21 mouse cellular contexts compared by ENCODE assay signal in the genomic region with DNA sequence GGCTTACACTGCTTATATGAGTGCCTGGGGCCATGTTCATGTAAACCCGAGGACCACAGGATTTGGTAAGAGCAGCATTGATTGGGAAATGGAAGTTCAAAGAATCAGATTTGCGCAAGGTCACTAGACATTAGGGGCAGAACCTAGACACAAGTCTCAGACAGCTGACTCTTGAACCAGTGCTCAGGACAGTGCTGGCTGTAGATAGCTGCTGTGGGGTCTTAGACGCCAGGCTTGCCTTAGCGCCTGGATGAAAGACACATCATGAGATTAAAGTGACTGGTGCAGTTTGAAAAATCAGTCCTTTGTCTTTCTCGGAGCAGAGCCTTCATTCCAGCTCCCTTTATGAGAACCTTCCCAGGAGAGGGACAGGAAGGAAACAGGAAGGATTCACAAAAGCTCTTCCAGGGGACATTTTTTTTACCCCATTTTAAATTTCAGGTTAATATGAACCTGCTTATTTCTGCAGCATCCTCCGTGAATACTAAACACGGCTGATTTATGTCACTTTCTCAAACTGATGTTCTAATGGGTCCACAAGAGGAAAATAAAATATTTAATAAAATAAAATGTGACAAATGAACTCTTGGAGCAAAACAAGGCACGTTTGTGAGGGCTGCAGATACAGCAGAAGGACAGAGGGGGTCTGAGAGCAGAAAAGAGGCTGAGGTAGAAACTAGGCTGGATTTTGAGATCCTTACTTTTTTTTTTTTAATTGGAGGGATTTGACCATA.
DNase-seq lines count a peak whose midpoint lies in the region; ATAC-seq and TF ChIP-seq lines count a peak whose summit lies in the region.
"Had no signal": no experiment of that assay in that cellular context is flagged by ENCODE, and none has a peak within 500 bp of the region (broad histone marks: within the 10 kb centered on the region; RNA-seq: fewer than 3 reads in every experiment).

No protein-coding gene starts in this region.

- no peak overlapping the region for H3K27ac ChIP-seq in layer of hippocampus, adult 2 months
- peak overlapping the region; percentile 82 for H3K27ac ChIP-seq in forebrain, embryonic 13.5 days
- peak overlapping the region; percentile 77 for H3K27ac ChIP-seq in hindbrain, embryonic 14.5 days
- H3K27ac ChIP-seq in neural tube, embryonic 14.5 days (ENCODE audit: low read depth, low read length), result peak overlapping the region; percentile 36; the same call in 1 of the 2 replicates
- H3K27ac ChIP-seq in stomach, postnatal 0 days (replicated peaks), result no peak overlapping the region
- H3K27ac ChIP-seq: embryonic facial prominence, embryonic 12.5 days; heart, adult 2 months; heart, embryonic 15.5 days; left cerebral cortex, adult 2 months; limb, embryonic 10.5 days; macrophage had no signal

- H3K9me3 ChIP-seq in forebrain, embryonic 13.5 days (replicated peaks), result no peaks in the 10 kb centered on the region
- H3K9me3 ChIP-seq in hindbrain, embryonic 14.5 days (ENCODE audit: control insufficient read depth, low read length), result no peaks in the 10 kb centered on the region
- no peaks in the 10 kb centered on the region for H3K9me3 ChIP-seq in neural tube, embryonic 14.5 days (ENCODE audit: control insufficient read depth, low read length)
- H3K9me3 ChIP-seq in stomach, postnatal 0 days (ENCODE audit: control insufficient read depth, low read length), result no peaks in the 10 kb centered on the region
- H3K9me3 ChIP-seq: embryonic facial prominence, embryonic 12.5 days; heart, embryonic 15.5 days; limb, embryonic 10.5 days had no signal

- no peak overlapping the region for H3K4me3 ChIP-seq in layer of hippocampus, adult 2 months
- no peak overlapping the region for H3K4me3 ChIP-seq in forebrain, embryonic 13.5 days
- no peak overlapping the region for H3K4me3 ChIP-seq in hindbrain, embryonic 14.5 days (replicated peaks; ENCODE audit: low read length)
- no peak overlapping the region for H3K4me3 ChIP-seq in neural tube, embryonic 14.5 days (ENCODE audit: low read depth, low read length)
- H3K4me3 ChIP-seq in stomach, postnatal 0 days (ENCODE audit: low read depth, low read length), result no peak overlapping the region
- H3K4me3 ChIP-seq: embryonic facial prominence, embryonic 12.5 days; heart, adult 2 months; heart, embryonic 15.5 days; left cerebral cortex, adult 2 months; limb, embryonic 10.5 days had no signal

- peak; percentile 52 for ATAC-seq in forebrain, embryonic 13.5 days
- ATAC-seq in hindbrain, embryonic 14.5 days (ENCODE audit: low FRiP score), result no peak
- peak; percentile 51; the same call in 1 of the 2 replicates for ATAC-seq in neural tube, embryonic 14.5 days (ENCODE audit: low read depth)
- no peak for ATAC-seq in stomach, postnatal 0 days (ENCODE audit: low FRiP score, low TSS enrichment)
- ATAC-seq: intestine, postnatal 0 days had no signal

- H3K4me2 ChIP-seq in forebrain, embryonic 13.5 days, result no peak overlapping the region
- H3K4me2 ChIP-seq in hindbrain, embryonic 14.5 days (replicated peaks), result no peak overlapping the region
- H3K4me2 ChIP-seq in neural tube, embryonic 14.5 days (ENCODE audit: low read depth, low read length), result no peak overlapping the region
- H3K4me2 ChIP-seq in stomach, postnatal 0 days (replicated peaks; ENCODE audit: low read depth), result no peak overlapping the region
- H3K4me2 ChIP-seq: embryonic facial prominence, embryonic 12.5 days; heart, embryonic 15.5 days; liver, embryonic 11.5 days had no signal

- peak; percentile 29 for TF ChIP-seq CTCF in layer of hippocampus, adult 2 months (conservative IDR thresholded peaks at IDR 0.05)
- no peak for TF ChIP-seq CTCF in stomach, postnatal 0 days (IDR thresholded peaks at IDR 0.05; ENCODE audit: low read depth)

- H3K4me1 ChIP-seq in forebrain, embryonic 13.5 days, result peaks cover 23% of the 10 kb centered on the region
- H3K4me1 ChIP-seq in hindbrain, embryonic 14.5 days (replicated peaks; ENCODE audit: control insufficient read depth, insufficient read depth, low read length), result peaks cover 10% of the 10 kb centered on the region
- H3K4me1 ChIP-seq in neural tube, embryonic 14.5 days (ENCODE audit: control insufficient read depth, insufficient read depth, low read length), result no peaks in the 10 kb centered on the region
- no peaks in the 10 kb centered on the region for H3K4me1 ChIP-seq in stomach, postnatal 0 days (replicated peaks; ENCODE audit: control insufficient read depth, insufficient read depth)
- H3K4me1 ChIP-seq: embryonic facial prominence, embryonic 12.5 days; limb, embryonic 10.5 days had no signal

- H3K36me3 ChIP-seq in forebrain, embryonic 13.5 days (ENCODE audit: poor library complexity, severe bottlenecking), result no peaks in the 10 kb centered on the region
- no peaks in the 10 kb centered on the region for H3K36me3 ChIP-seq in hindbrain, embryonic 14.5 days (replicated peaks; ENCODE audit: control insufficient read depth, insufficient read depth)
- no peaks in the 10 kb centered on the region for H3K36me3 ChIP-seq in neural tube, embryonic 14.5 days (ENCODE audit: control insufficient read depth, insufficient read depth, low read length)
- H3K36me3 ChIP-seq in stomach, postnatal 0 days (ENCODE audit: control insufficient read depth, insufficient read depth, low read length), result no peaks in the 10 kb centered on the region
- H3K36me3 ChIP-seq: embryonic facial prominence, embryonic 12.5 days; heart, embryonic 15.5 days; limb, embryonic 10.5 days had no signal

- no peaks in the 10 kb centered on the region for H3K27me3 ChIP-seq in forebrain, embryonic 13.5 days
- H3K27me3 ChIP-seq in hindbrain, embryonic 14.5 days (ENCODE audit: control insufficient read depth, insufficient read depth, low read length), result no peaks in the 10 kb centered on the region
- no peaks in the 10 kb centered on the region for H3K27me3 ChIP-seq in neural tube, embryonic 14.5 days (ENCODE audit: control insufficient read depth, insufficient read depth, low read length)
- H3K27me3 ChIP-seq in stomach, postnatal 0 days (ENCODE audit: control insufficient read depth, insufficient read depth, low read length), result no peaks in the 10 kb centered on the region
- H3K27me3 ChIP-seq: CH12.LX; embryonic facial prominence, embryonic 12.5 days; heart, embryonic 15.5 days had no signal

- TF ChIP-seq EP300 in stomach, postnatal 0 days (optimal IDR thresholded peaks at IDR 0.05), result no peak

- no peak overlapping the region for H3K9ac ChIP-seq in forebrain, embryonic 13.5 days
- no peak overlapping the region for H3K9ac ChIP-seq in hindbrain, embryonic 14.5 days
- no peak overlapping the region for H3K9ac ChIP-seq in neural tube, embryonic 14.5 days (replicated peaks; ENCODE audit: low read depth, low read length)
- no peak overlapping the region for H3K9ac ChIP-seq in stomach, postnatal 0 days (ENCODE audit: low read length)
- H3K9ac ChIP-seq: embryonic facial prominence, embryonic 12.5 days; heart, embryonic 15.5 days had no signal

- DNase-seq in layer of hippocampus, adult 2 months (ENCODE audit: low spot score in 2 of 2), result no peak
- no peak for DNase-seq in layer of hippocampus, postnatal 25 days (ENCODE audit: extremely low spot score in 1 of 2, low spot score in 1 of 2)
- DNase-seq in hindbrain, embryonic 14.5 days (ENCODE audit: low spot score), result no peak
- DNase-seq in frontal cortex, postnatal 14 days (ENCODE audit: low spot score in 2 of 2), result no peak
- DNase-seq in spleen, postnatal 10 days (ENCODE audit: low spot score in 2 of 2), result no peak
- no peak for DNase-seq in stomach, postnatal 0 days (ENCODE audit: low spot score)
- DNase-seq: adrenal gland, adult 2 months; cerebellum, adult 18-20 months; gastrocnemius, postnatal 10 days; heart, adult 2 months; lung, adult 2 months had no signal

- WGBS in forebrain, embryonic 13.5 days, result 55% methylated on average over 8 of the region's 8 CpGs
- WGBS in hindbrain, embryonic 14.5 days, result 51% methylated on average over 8 of the region's 8 CpGs
- WGBS in neural tube, embryonic 14.5 days, result 42% methylated on average over 8 of the region's 8 CpGs
- 70% methylated on average over 8 of the region's 8 CpGs for WGBS in stomach, postnatal 0 days

Comparison
In these comparisons a context has a peak if more than half of its experiments do, and no peak if none do; other contexts are left out.
1. H3K27ac ChIP-seq: peak in forebrain, embryonic 13.5 days (single experiment), hindbrain, embryonic 14.5 days (single experiment) and neural tube, embryonic 14.5 days (single experiment); none in layer of hippocampus, adult 2 months (single experiment) and stomach, postnatal 0 days (single experiment).
2. ATAC-seq: peak in forebrain, embryonic 13.5 days (single experiment) and neural tube, embryonic 14.5 days (single experiment); none in hindbrain, embryonic 14.5 days (single experiment) and stomach, postnatal 0 days (single experiment).